Mouse (Mus musculus): ENCODE measurements at regions not wholly inside any gene's neighbourhood (a gene's known extent, or its start where the extent isn't known, plus 50 kb on each side); places are given as distances from the start of the nearest gene placed in this dataset.

DNA sequence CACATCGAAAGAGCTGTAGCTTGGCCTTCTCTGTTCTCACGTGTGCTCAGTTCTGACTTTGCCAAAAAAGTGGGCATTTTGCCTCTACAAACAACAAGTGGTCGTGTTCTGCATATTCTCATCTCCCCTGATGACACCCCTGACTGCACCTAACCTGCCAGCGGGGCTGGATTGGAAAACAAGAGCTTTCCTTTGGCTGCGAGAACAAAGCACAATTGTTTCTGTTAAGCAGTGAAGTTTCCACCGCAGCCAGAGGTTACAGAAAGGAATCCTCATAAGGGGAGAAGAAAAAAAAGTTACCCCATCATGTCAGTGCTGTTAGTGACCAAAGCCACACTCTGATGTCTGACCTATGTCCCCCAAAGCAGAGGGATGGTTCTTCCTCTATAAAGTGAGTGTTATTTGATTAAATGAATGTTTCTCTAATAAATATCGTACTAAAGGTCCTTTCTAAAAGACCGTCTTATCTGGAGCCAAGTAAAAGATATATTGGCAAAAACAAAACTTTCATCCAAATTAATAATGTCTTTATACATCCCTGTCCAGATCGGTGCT is 371.4 kb upstream of the Intu start:
- H3K27ac ChIP-seq (ENCODE audit: low read depth, low read length) = no peak overlapping the region

DNA sequence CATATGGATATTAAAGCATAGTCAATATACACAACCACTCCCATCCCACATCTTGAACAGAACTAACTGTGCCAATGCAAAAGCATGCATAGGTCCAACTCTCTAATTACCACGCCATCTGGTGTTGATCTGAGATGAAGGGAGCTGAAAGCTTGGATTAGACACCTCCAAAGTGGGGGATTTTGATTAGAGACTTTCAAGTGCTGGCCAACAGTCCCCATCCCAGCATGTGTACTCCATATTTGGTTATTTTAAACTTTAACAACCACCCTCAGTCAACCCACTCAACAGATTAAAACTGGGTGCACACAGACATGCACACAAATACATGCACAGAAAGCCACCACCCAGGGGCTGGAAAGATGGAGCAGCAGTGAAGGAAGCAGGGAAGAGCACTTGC is 366.9 kb upstream of the Intu start:
- Histone ChIP-seq H3K4me1 (ENCODE audit: insufficient read depth) (peaks cover 4% of the 10 kb centered on the region; the same call in 1 of the 2 replicates), H3K27ac (ENCODE audit: low read depth, low read length) (no peak overlapping the region), H3K4me3 (ENCODE audit: low read depth, low read length) (no peak overlapping the region), H3K4me2 (ENCODE audit: low read depth) (no peak overlapping the region), H3K36me3 (ENCODE audit: insufficient read depth) (no peaks in the 10 kb centered on the region), H3K9ac (no peak overlapping the region), H3K27me3 (ENCODE audit: insufficient read depth, low read length) (no peaks in the 10 kb centered on the region), H3K9me3 (ENCODE audit: low read length) (no peaks in the 10 kb centered on the region)
- DNase-seq (no peak), ATAC-seq (no peak)
- no peak for TF ChIP-seq CTCF (IDR thresholded peaks at IDR 0.05; ENCODE audit: low read depth)
- 44% methylated on average over 1 of the region's 1 CpGs for WGBS

More for the DNA sequence above, 371.4 kb upstream of the Intu start:
- H3K4me2 ChIP-seq (ENCODE audit: low read depth) = no peak overlapping the region
- H3K4me3 ChIP-seq (ENCODE audit: low read depth, low read length) = no peak overlapping the region
- no peak for ATAC-seq
- TF ChIP-seq CTCF (IDR thresholded peaks at IDR 0.05; ENCODE audit: low read depth) = no peak
- H3K9ac ChIP-seq = no peak overlapping the region
- H3K9me3 ChIP-seq (ENCODE audit: low read length) = no peaks in the 10 kb centered on the region
- 57% methylated on average over 9 of the region's 9 CpGs for WGBS
- H3K36me3 ChIP-seq (ENCODE audit: insufficient read depth) = no peaks in the 10 kb centered on the region
- no peaks in the 10 kb centered on the region for H3K27me3 ChIP-seq (ENCODE audit: insufficient read depth, low read length)
- no peaks in the 10 kb centered on the region for H3K4me1 ChIP-seq (ENCODE audit: insufficient read depth)
- DNase-seq = no peak

DNA sequence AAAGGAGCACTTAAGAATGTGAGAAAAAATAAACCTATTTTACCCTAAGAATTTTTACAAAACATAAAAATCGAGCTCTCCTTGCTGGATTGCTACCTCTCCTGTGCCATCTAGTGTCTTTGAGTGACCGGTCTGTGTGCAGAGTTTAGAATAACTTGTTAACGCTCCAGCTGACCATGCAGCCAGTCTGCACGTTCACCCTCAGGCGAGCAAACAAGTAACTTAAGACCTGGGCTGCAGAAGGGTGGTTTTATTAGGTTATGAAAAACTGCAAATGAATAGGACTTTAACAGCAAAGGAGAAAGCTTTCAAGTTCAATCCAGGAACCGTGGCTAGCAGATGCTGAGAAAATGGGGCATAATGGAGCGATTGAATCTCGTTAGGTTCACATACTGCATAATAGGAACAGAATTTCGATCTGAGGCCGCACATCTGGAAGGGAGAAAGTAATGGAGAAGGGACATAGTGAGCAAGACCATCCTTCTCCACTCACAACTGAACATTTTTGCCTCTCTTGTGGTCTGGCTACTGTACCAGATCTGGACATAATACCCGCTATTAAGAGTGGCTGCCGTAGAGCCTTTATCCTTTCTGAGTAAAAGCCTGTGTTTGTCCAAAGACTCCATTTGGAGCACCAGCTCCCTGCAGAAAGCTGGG is 363.0 kb upstream of the Intu start:
- ATAC-seq (no peak), DNase-seq (no peak)
- TF ChIP-seq CTCF (IDR thresholded peaks at IDR 0.05; ENCODE audit: low read depth) = peak; percentile 27
- 34% methylated on average over 12 of the region's 12 CpGs for WGBS
- Histone ChIP-seq H3K36me3 (ENCODE audit: insufficient read depth) (no peaks in the 10 kb centered on the region), H3K4me2 (ENCODE audit: low read depth) (no peak overlapping the region), H3K9me3 (ENCODE audit: low read length) (no peaks in the 10 kb centered on the region), H3K4me3 (ENCODE audit: low read depth, low read length) (no peak overlapping the region), H3K27me3 (ENCODE audit: insufficient read depth, low read length) (no peaks in the 10 kb centered on the region), H3K27ac (ENCODE audit: low read depth, low read length) (no peak overlapping the region), H3K4me1 (ENCODE audit: insufficient read depth) (peaks cover 4% of the 10 kb centered on the region; the same call in 1 of the 2 replicates), H3K9ac (no peak overlapping the region)

DNA sequence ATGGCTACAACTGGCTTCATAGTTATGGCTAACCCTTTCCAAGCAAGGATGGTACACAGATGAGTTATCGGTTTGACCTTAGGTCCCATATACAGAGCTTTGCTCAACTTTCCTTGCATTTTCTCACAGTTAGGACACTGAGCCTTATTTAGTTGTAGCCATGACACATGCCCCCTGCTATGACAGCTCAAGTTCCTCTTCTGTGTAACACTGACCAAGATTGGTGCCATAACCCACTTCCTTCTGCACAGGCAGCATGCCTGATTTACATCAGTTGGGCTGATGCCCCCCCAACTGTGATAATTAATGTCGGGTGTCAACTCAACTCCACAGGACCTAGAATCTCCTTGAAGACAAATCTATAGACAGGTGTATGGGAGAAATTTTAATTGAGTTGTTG is 361.5 kb upstream of the Intu start:
- H3K4me1 ChIP-seq (ENCODE audit: insufficient read depth) = peaks cover 4% of the 10 kb centered on the region; the same call in 1 of the 2 replicates
- no peaks in the 10 kb centered on the region for H3K36me3 ChIP-seq (ENCODE audit: insufficient read depth)
- no peak overlapping the region for H3K4me2 ChIP-seq (ENCODE audit: low read depth)
- H3K9ac ChIP-seq = no peak overlapping the region
- 91% methylated on average over 2 of the region's 2 CpGs for WGBS
- no peak overlapping the region for H3K27ac ChIP-seq (ENCODE audit: low read depth, low read length)
- no peaks in the 10 kb centered on the region for H3K9me3 ChIP-seq (ENCODE audit: low read length)
- DNase-seq = no peak
- H3K27me3 ChIP-seq (ENCODE audit: insufficient read depth, low read length) = no peaks in the 10 kb centered on the region
- no peak overlapping the region for H3K4me3 ChIP-seq (ENCODE audit: low read depth, low read length)
- TF ChIP-seq CTCF (IDR thresholded peaks at IDR 0.05; ENCODE audit: low read depth) = no peak
- no peak for ATAC-seq

DNA sequence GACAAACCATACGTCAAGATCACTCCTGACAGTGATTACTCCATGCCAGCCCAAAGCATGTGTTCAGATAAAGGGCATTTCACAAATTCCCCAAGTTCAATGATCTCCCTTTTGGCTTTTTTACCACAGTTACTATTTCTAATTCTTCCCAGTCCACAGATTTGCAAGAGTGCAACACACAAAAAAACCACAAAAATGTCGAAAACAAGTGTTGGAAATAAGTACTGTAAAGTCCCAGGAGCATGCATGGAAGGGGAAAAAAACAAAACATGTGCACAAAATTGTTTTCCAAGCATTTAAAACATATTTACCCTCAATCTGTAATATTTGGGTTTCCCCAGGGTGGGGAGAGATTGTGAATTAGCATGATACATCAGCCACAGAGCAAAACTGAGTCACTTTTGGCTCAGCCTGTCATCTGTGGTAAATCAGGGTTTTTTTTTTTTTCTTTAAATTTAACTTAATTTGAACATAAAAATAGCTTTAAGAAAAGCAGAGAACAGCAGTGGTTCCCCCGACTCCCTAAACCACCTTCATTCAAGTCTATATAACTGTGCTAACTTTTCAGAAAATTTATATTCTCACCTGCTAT is 351.3 kb upstream of the Intu start:
- Histone ChIP-seq H3K4me3 (ENCODE audit: low read depth, low read length) (no peak overlapping the region), H3K27ac (ENCODE audit: low read depth, low read length) (no peak overlapping the region), H3K4me2 (ENCODE audit: low read depth) (no peak overlapping the region), H3K4me1 (ENCODE audit: insufficient read depth) (no peaks in the 10 kb centered on the region), H3K9me3 (ENCODE audit: low read length) (no peaks in the 10 kb centered on the region), H3K27me3 (ENCODE audit: insufficient read depth, low read length) (no peaks in the 10 kb centered on the region), H3K9ac (no peak overlapping the region), H3K36me3 (ENCODE audit: insufficient read depth) (no peaks in the 10 kb centered on the region)
- DNase-seq (no peak), ATAC-seq (no peak)
- WGBS = 63% methylated on average over 3 of the region's 3 CpGs
- no peak for TF ChIP-seq CTCF (IDR thresholded peaks at IDR 0.05; ENCODE audit: low read depth)

DNA sequence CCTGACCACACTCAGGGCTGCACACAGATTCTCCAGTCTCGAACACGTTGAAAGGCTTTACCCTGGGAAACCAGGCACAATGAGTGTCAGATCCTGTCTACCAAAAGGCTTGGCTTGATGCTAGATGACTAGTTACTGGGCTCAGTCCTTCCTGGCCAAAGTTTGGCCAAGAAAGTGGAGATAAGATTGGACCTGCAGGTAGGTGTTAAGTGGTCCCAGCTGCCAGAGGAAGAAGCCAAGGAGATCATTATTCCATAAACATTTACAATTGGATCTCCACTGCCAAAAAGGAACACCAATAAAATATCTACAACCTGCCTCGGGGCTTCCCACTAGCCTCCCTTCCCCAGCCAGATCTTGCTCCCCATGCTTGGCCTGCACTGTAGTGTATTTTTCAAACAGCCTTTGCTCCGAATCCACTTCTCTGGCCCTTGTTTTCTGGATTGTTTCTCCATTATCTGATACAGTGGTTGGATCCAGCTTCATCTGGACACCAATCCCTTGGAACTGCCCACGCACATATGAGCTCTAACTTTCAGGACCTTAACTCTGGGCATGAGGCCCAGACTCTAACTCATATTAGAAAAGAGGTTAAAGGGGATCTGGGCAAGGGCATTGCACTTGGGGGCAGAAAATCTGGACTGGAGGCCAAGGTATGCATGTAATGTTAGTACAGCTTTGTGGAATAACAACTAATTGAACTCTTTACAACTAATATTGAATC is 345.3 kb upstream of the Intu start:
- Histone ChIP-seq H3K27me3 (ENCODE audit: insufficient read depth, low read length) (no peaks in the 10 kb centered on the region), H3K4me1 (ENCODE audit: insufficient read depth) (no peaks in the 10 kb centered on the region), H3K27ac (ENCODE audit: low read depth, low read length) (no peak overlapping the region), H3K9ac (no peak overlapping the region), H3K4me3 (ENCODE audit: low read depth, low read length) (no peak overlapping the region), H3K36me3 (ENCODE audit: insufficient read depth) (no peaks in the 10 kb centered on the region), H3K4me2 (ENCODE audit: low read depth) (no peak overlapping the region), H3K9me3 (ENCODE audit: low read length) (no peaks in the 10 kb centered on the region)
- DNase-seq (no peak), ATAC-seq (no peak)
- no peak for TF ChIP-seq CTCF (IDR thresholded peaks at IDR 0.05; ENCODE audit: low read depth)
- WGBS = 89% methylated on average over 5 of the region's 5 CpGs

DNA sequence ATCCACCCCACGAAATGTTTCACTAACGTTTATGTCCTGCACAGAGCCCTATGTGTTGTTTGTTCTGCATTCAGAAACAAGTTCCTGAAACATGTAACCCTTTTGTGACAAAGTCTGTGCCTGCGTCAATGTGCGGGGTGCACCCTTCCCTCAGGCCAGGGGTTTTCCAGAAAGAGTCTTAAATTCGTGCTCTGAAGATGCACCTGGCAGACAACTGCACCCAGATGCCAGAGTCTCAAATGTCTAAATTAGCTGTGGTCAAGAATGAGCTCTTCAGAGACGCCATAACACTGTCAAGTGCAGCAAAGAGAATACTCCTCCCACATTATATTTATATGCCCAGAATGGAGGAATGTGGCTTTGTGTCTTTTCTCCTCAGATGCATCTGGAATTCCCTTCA is 341.6 kb upstream of the Intu start:
- ATAC-seq (no peak), DNase-seq (no peak)
- Histone ChIP-seq H3K36me3 (ENCODE audit: insufficient read depth) (no peaks in the 10 kb centered on the region), H3K27me3 (ENCODE audit: insufficient read depth, low read length) (no peaks in the 10 kb centered on the region), H3K9me3 (ENCODE audit: low read length) (no peaks in the 10 kb centered on the region), H3K4me2 (ENCODE audit: low read depth) (no peak overlapping the region), H3K9ac (no peak overlapping the region), H3K4me1 (ENCODE audit: insufficient read depth) (no peaks in the 10 kb centered on the region), H3K4me3 (ENCODE audit: low read depth, low read length) (no peak overlapping the region), H3K27ac (ENCODE audit: low read depth, low read length) (no peak overlapping the region)
- TF ChIP-seq CTCF (IDR thresholded peaks at IDR 0.05; ENCODE audit: low read depth) = no peak
- 82% methylated on average over 6 of the region's 6 CpGs for WGBS

Data from forebrain, postnatal 0 days (tissue).